Mouse (Mus musculus) megakaryocyte, embryonic 14.5 days (primary cell): ENCODE data around the gene Acot2. TPM values are rescaled to one million over a fixed set of nuclear protein-coding genes. Genes with fewer than 3 reads are reported as not detected.
A peak's percentile ranks its signal among the peaks of the same experiment; 100 is the strongest.
"Not testable (repeated sequence)": the region's sequence is repeated elsewhere in the genome, so short reads cannot be mapped to it uniquely, and the experiment has no call there.

Experiments
- H3K27me3 ChIP-seq: replicated peaks from 2 replicates; pipeline ENCODE3; 2012; ENCODE audit warnings: inconsistent platforms
- H3K36me3 ChIP-seq: replicated peaks from 2 replicates; pipeline ENCODE3; 2012; ENCODE audit warnings: low read length, inconsistent platforms, mixed read lengths
- H3K4me1 ChIP-seq: 2 replicates; pipeline ENCODE4 v1.6.1; 2012; ENCODE audit warnings: inconsistent platforms
- H3K4me3 ChIP-seq: replicated peaks from 2 replicates; pipeline ENCODE3; 2012; ENCODE audit warnings: moderate library complexity, mild to moderate bottlenecking, inconsistent platforms
- H3K9me3 ChIP-seq: 2 replicates; pipeline ENCODE4 v1.6.1; 2012; ENCODE audit warnings: inconsistent platforms
- FLI1 ChIP-seq: IDR thresholded peaks from 2 replicates; pipeline ENCODE4 v1.6.1; 2012; ENCODE audit warnings: low read length, inconsistent platforms, mixed read lengths
- GATA1 ChIP-seq: IDR thresholded peaks from 3 replicates; pipeline ENCODE4 v1.6.1; 2012; ENCODE audit warnings: mixed read lengths, low read length, inconsistent platforms, borderline replicate concordance
- polyA plus RNA-seq: library from polyadenylated mRNA; stranded (reverse); fragments of >175 nt; gene quantifications from 2 replicates; pipeline ENCODE4 v1.2.3, GENCODE M21; 2012; ENCODE audit warnings: low replicate concordance; ENCODE audit not compliant: insufficient read depth

The Acot2 gene
- polyA plus RNA-seq, 1 experiment: 6.7 TPM

DNA sequence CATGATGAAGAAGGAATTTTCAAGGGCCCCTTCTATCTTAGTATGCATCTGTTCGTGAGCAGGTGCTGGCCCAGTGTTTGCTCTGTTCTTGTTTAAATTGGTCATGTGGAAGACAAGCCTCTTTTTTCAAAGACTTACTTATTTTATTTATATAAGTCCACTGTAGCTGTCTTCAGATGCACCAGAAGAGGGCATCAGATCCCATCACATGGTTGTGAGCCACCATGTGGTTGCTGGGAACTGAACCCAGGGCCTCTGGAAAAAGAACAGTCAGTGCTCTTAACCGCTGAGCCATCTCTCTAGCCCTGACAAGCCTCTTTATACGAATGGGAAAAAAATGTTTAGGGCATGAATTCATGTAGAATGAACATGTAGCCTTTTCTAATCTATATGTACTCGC is 1.7 kb downstream of the Acot2 start:
- no peak overlapping the region for H3K4me3 ChIP-seq
- peaks cover 22% of the 10 kb centered on the region for H3K36me3 ChIP-seq
- H3K9me3 ChIP-seq: 0 out of 2 replicates have a peak, but pooled peaks cover 5% of the 10 kb centered on the region
- peaks cover 3% of the 10 kb centered on the region for H3K27me3 ChIP-seq
- peaks cover 21% of the 10 kb centered on the region for H3K4me1 ChIP-seq
- TF ChIP-seq FLI1 (no peak), GATA1 (no peak)

DNA sequence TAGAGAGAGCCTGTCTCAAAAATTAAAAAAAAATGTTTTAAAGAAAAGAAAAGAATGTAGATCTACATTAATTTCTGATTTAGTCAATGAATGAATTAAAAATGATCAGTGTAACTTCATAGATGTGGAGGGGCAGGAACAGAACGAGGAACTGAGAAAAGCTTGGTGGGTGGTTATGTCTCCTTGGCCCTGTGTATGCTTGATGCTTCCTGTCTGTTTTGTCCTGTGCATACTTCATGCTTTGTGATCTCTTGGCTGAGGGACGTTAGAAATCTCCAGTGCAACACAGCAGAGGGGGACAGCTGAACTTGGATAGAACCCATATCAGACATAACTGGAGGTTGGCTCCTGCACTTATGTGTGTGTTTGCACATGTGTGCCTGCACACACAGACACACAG is 9.6 kb downstream of the Acot2 start:
- H3K36me3 ChIP-seq: peaks cover 9% of the 10 kb centered on the region
- TF ChIP-seq GATA1 (no peak), FLI1 (no peak)
- peaks cover 22% of the 10 kb centered on the region for H3K9me3 ChIP-seq
- H3K4me3 ChIP-seq: no peak overlapping the region
- no peaks in the 10 kb centered on the region for H3K4me1 ChIP-seq
- H3K27me3 ChIP-seq: peaks cover 9% of the 10 kb centered on the region

DNA sequence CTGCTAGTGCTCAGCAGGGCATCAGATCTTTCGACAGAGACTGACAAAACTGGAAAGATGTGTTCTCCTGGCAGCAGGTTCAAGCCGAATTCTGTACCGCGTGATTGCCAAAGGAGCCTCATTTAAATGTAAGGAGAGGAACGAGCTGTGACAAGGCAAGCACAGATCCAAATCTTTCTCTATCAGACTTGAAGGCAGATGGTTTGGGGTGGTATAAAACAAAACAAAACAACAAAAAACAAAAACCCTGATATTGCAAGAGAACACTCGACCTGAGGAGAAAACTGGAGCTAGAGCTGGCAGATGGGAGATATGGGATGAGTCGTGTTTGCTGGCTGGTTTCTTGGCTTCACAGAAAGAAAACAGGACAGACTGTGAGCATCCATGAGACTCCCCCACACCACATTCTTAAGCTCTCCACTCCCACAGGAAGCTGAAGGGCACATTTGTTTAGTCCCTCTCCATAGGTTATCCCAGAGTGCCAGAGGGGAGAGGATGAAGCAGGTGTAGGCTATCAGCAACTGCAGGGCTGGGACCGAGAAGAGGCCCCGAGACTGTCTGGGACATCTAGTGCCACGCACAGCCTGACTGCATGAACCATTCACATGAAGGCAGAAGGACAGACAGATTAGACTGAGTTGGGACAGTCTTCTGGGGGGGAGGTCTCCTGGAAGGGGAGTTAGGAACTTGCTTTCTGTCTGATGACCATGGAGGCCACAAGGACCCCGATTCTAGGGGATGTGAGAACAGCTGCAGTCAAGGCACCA is 10.9 kb downstream of the Acot2 start:
- no peak for TF ChIP-seq GATA1
- no peak for TF ChIP-seq FLI1
- Histone ChIP-seq H3K4me1 (no peaks in the 10 kb centered on the region), H3K4me3 (no peak overlapping the region), H3K36me3 (no peaks in the 10 kb centered on the region), H3K9me3 (peaks cover 29% of the 10 kb centered on the region), H3K27me3 (peaks cover 9% of the 10 kb centered on the region)

DNA sequence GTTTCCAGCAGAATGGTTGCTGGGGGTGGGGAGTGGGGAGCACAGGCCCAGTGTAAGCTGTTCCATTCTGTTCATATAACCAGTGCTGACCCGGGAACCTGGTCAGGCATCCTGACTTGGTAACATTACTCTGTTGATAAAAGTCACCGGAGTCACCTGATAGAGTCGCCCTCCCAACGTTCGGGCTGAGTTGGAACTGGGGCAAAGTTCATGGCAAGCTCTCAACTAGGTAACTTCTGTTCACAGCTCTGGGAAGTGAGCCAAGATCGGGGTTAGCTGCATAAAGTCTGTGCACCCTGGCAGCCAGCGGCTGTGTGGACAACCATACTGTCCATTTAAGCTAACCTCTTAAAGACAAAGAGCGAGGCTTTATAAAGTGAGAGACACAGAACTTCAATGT is 11.6 kb downstream of the Acot2 start:
- H3K4me3 ChIP-seq, H3K4me1 ChIP-seq, H3K36me3 ChIP-seq, H3K27me3 ChIP-seq: not testable (repeated sequence)
- peaks cover 29% of the 10 kb centered on the region for H3K9me3 ChIP-seq

DNA sequence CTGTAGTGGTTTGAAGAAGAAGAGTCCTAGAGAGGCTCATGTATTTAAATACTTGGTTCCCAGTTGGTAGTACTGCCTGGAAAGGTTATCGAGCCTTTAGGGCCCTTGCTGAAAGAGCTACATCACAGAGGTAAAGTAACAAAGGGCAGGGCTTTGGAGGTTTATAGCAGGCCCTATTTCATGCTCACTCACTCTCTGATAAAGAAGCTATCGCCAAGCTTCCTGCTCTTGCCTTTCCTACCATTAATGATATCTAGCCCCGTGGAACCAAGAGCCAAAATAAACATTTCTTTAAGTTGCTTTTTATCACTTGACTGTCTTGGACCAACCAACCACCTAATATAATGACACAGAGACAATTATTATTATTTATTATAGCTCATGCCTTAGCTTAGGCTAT is 12.8 kb downstream of the Acot2 start:
- no peak overlapping the region for H3K4me3 ChIP-seq

DNA sequence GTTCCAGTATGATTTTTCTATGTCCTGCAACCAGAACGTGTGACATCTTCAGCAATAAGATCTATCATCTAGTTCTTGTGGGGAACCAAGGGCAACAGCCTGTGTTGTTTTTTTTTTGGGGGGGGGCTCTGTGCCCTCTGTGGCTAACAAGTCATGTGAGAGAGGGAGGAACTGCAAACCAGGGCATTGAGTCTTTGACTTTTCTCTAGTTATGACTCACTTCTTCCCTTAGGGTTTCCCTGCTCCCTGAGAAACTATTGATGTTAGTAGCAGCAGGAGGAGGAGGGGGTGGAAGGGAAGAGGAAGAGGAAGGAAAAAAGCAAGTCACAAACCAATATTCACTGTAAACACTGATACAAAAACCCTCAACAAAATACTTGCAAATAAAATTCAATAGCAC is 16.2 kb downstream of the Acot2 start:
- H3K36me3 ChIP-seq: no peaks in the 10 kb centered on the region
- H3K4me3 ChIP-seq: no peak overlapping the region
- no peaks in the 10 kb centered on the region for H3K4me1 ChIP-seq
- no peak for TF ChIP-seq GATA1
- peaks cover 19% of the 10 kb centered on the region for H3K27me3 ChIP-seq
- H3K9me3 ChIP-seq: peaks cover 15% of the 10 kb centered on the region

More for the DNA sequence above, 12.8 kb downstream of the Acot2 start:
- no peaks in the 10 kb centered on the region for H3K4me1 ChIP-seq
- H3K36me3 ChIP-seq: no peaks in the 10 kb centered on the region
- peaks cover 24% of the 10 kb centered on the region for H3K9me3 ChIP-seq
- no peak for TF ChIP-seq FLI1
- no peak for TF ChIP-seq GATA1
- peaks cover 10% of the 10 kb centered on the region for H3K27me3 ChIP-seq

DNA sequence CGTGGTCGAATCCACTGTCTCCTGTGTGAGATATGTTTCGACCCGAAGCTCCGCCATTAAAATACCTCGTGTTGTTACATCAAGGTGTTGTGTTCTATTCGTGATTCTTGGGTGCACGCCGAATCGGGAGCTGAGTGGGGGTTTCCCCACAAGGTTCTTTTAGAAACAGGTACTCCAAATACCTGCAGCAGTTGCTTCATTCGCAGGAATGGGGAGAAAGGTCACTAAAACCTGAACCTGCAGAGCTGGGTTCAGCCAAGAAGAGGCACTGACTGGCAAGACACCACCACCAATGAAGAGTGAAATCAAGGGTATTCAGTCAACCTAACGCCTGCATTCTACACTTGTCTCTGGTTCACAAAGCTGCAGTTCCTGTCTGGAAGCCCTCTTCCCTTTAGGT is 20.6 kb downstream of the Acot2 start:
- no peaks in the 10 kb centered on the region for H3K36me3 ChIP-seq
- H3K9me3 ChIP-seq: no peaks in the 10 kb centered on the region; the same call in 1 of the 2 replicates
- peaks cover 7% of the 10 kb centered on the region for H3K4me1 ChIP-seq
- TF ChIP-seq GATA1 (no peak), FLI1 (no peak)
- peaks cover 54% of the 10 kb centered on the region for H3K27me3 ChIP-seq
- H3K4me3 ChIP-seq: no peak overlapping the region

DNA sequence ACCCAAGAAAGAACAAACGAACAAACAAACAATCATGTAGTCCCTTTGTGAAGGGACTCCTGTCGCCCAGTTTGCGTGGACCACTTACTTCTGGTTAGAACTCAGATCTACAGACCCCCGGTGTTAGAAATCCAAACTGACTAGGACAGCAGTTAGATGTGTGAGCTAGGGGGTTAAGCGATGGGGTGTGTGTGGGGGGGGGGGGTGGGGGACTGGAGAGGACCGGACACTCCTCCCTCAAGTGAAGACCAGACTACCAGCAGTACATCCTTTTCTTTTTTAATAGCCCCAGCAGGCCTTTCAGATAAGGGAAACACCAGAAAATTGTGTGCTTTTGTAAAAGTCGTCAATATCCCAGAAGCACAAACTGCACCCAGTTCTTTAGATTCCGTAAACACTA is 21.1 kb downstream of the Acot2 start:
- peaks cover 55% of the 10 kb centered on the region for H3K27me3 ChIP-seq
- no peak overlapping the region for H3K4me3 ChIP-seq
- no peaks in the 10 kb centered on the region; the same call in 1 of the 2 replicates for H3K9me3 ChIP-seq
- no peak for TF ChIP-seq GATA1
- H3K4me1 ChIP-seq: peaks cover 7% of the 10 kb centered on the region
- no peaks in the 10 kb centered on the region for H3K36me3 ChIP-seq

DNA sequence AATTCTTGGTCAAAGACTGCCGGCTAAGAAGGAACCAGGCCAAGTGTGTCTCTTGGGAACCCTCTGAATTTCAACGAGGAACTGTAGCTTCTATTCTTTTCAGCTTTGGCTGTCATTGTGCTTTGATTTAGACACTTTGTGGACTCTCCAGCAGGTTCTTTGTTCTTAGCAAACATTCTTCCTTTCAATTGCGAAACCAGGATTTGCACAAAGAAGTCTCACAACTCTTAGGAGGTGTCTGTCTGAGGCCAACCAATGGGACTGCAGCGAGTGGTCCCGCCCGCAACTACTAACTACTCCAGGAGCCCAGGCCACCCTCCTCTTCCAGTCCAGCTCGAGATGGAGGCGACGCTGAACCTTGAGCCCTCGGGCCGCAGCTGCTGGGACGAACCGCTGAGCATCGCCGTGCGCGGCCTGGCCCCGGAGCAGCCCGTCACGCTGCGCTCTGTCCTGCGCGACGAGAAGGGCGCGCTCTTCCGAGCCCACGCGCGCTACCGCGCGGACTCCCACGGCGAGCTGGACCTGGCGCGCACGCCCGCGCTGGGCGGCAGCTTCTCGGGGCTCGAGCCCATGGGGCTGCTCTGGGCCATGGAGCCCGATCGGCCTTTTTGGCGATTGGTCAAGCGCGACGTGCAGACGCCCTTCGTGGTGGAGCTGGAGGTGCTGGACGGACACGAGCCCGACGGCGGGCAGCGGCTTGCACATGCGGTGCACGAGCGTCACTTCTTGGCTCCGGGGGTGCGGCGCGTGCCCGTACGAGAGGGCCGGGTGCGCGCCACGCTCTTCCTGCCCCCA is 21.7 kb downstream of the Acot2 start, which contains the start of gene Acot1:
Gene Acot1, plus strand, starts transcription at position 320 of the 795 bp plus-strand sequence.
- Histone ChIP-seq H3K4me3 (peak within 1 kb of the TSS; percentile 88), H3K27me3 (peaks cover 58% of the 10 kb centered on the region)
- H3K36me3 ChIP-seq, H3K9me3 ChIP-seq, H3K4me1 ChIP-seq: not testable (repeated sequence)

DNA sequence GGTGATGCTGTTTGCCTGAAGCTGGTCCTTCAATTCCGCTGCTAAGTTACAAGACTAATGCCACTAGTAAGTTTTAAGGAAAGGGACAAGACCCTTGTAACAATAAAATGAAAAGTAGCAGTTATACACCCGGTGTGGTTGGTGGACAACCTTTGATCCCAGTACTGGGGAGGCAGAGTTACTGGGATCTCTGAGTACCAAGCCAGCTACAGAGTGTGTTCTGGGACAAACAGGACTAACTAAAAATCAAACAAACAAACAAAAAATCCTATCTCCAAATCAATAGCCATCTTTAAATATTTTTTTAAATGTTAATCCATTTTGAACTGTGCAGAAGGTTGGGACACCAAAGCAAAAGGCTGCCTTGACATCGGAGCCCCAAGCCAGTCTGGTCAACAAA is 22.5 kb downstream of the Acot2 start:
- Histone ChIP-seq H3K4me1 (peaks cover 7% of the 10 kb centered on the region), H3K4me3 (no peak overlapping the region), H3K27me3 (peaks cover 61% of the 10 kb centered on the region), H3K9me3 (no peaks in the 10 kb centered on the region; the same call in 1 of the 2 replicates), H3K36me3 (no peaks in the 10 kb centered on the region)
- TF ChIP-seq GATA1 (no peak), FLI1 (no peak)
